Mouse (Mus musculus): ENCODE results near the gene Slc7a11. TPM values are rescaled to one million over a fixed set of nuclear protein-coding genes. Genes with fewer than 3 reads are reported as not detected.

Gene Slc7a11
- polyA plus RNA-seq, 1 experiment: not detected

- Histone ChIP-seq H3K27ac (ENCODE audit: insufficient read depth, low read depth, low read length) (no peak overlapping the region), H3K4me1 (ENCODE audit: control insufficient read depth, insufficient read depth, low read length) (no peaks in the 10 kb centered on the region), H3K4me3 (ENCODE audit: insufficient read depth, low read depth, low read length) (no peak overlapping the region)
- WGBS: 94% methylated on average over 7 of the region's 7 CpGs
- no peak for TF ChIP-seq CTCF (IDR thresholded peaks at IDR 0.05; ENCODE audit: insufficient read depth, low read depth, low read length)
- no peak for TF ChIP-seq POLR2A (IDR thresholded peaks at IDR 0.05; ENCODE audit: insufficient read depth, low read depth, low read length)
These were observed 348.9 kb downstream of the Slc7a11 start for GRCm38 (mm10) chr3:50094404-50095092.

DNA sequence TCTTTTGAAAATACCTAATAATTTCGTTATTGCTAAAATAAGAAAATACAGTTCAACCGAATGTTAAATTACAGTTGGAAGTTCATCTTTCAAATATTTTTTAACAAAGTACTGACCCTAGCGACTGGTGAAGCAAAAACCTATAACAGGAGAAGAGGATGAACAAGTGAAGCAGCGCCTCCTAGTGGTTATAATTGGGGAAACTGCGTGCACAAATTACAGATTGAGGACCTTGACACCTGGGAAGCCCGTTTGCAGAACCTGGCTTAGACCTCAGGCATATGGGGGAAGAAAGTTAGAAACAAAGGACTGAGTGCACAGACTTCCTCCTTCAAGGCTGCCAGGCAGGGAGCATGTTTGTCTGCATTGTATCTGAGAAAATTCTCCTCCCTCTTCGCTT is 366.4 kb downstream of the Slc7a11 start:
- Histone ChIP-seq H3K27ac (ENCODE audit: insufficient read depth, low read depth, low read length) (no peak overlapping the region), H3K4me3 (ENCODE audit: insufficient read depth, low read depth, low read length) (no peak overlapping the region), H3K4me1 (ENCODE audit: control insufficient read depth, insufficient read depth, low read length) (no peaks in the 10 kb centered on the region)
- TF ChIP-seq CTCF (IDR thresholded peaks at IDR 0.05; ENCODE audit: insufficient read depth, low read depth, low read length): peak; percentile 32; the same call in 1 of the 2 replicates
- no peak for TF ChIP-seq POLR2A (IDR thresholded peaks at IDR 0.05; ENCODE audit: insufficient read depth, low read depth, low read length)
- WGBS: 20% methylated on average over 7 of the region's 7 CpGs

- 88% methylated on average over 4 of the region's 4 CpGs for WGBS
- Histone ChIP-seq H3K4me3 (ENCODE audit: insufficient read depth, low read depth, low read length) (no peak overlapping the region), H3K4me1 (ENCODE audit: control insufficient read depth, insufficient read depth, low read length) (no peaks in the 10 kb centered on the region), H3K27ac (ENCODE audit: insufficient read depth, low read depth, low read length) (no peak overlapping the region)
- TF ChIP-seq CTCF (IDR thresholded peaks at IDR 0.05; ENCODE audit: insufficient read depth, low read depth, low read length) (no peak), POLR2A (IDR thresholded peaks at IDR 0.05; ENCODE audit: insufficient read depth, low read depth, low read length) (no peak)
These were observed 380.0 kb downstream of the Slc7a11 start for GRCm38 (mm10) chr3:50063396-50063795.

GRCm38 (mm10) chr3:50044666-50045065 is 398.7 kb downstream of the Slc7a11 start:
- WGBS: 79% methylated on average over 5 of the region's 5 CpGs
- Histone ChIP-seq H3K4me3 (ENCODE audit: insufficient read depth, low read depth, low read length) (no peak overlapping the region), H3K27ac (ENCODE audit: insufficient read depth, low read depth, low read length) (no peak overlapping the region), H3K4me1 (ENCODE audit: control insufficient read depth, insufficient read depth, low read length) (no peaks in the 10 kb centered on the region)
- TF ChIP-seq CTCF (IDR thresholded peaks at IDR 0.05; ENCODE audit: insufficient read depth, low read depth, low read length) (no peak), POLR2A (IDR thresholded peaks at IDR 0.05; ENCODE audit: insufficient read depth, low read depth, low read length) (no peak)

GRCm38 (mm10) chr3:50044160-50044559 is 399.3 kb downstream of the Slc7a11 start:
- Histone ChIP-seq H3K4me1 (ENCODE audit: control insufficient read depth, insufficient read depth, low read length) (no peaks in the 10 kb centered on the region), H3K27ac (ENCODE audit: insufficient read depth, low read depth, low read length) (no peak overlapping the region), H3K4me3 (ENCODE audit: insufficient read depth, low read depth, low read length) (no peak overlapping the region)
- no peak for TF ChIP-seq CTCF (IDR thresholded peaks at IDR 0.05; ENCODE audit: insufficient read depth, low read depth, low read length)
- TF ChIP-seq POLR2A (IDR thresholded peaks at IDR 0.05; ENCODE audit: insufficient read depth, low read depth, low read length): no peak

- Histone ChIP-seq H3K4me1 (ENCODE audit: control insufficient read depth, insufficient read depth, low read length) (no peaks in the 10 kb centered on the region), H3K4me3 (ENCODE audit: insufficient read depth, low read depth, low read length) (no peak overlapping the region), H3K27ac (ENCODE audit: insufficient read depth, low read depth, low read length) (no peak overlapping the region)
- WGBS: 97% methylated on average over 2 of the region's 2 CpGs
- TF ChIP-seq POLR2A (IDR thresholded peaks at IDR 0.05; ENCODE audit: insufficient read depth, low read depth, low read length) (no peak), CTCF (IDR thresholded peaks at IDR 0.05; ENCODE audit: insufficient read depth, low read depth, low read length) (no peak)
These were observed 402.3 kb downstream of the Slc7a11 start for GRCm38 (mm10) chr3:50041141-50041540.

GRCm38 (mm10) chr3:50035875-50036528 is 407.4 kb downstream of the Slc7a11 start:
- Histone ChIP-seq H3K4me3 (ENCODE audit: insufficient read depth, low read depth, low read length) (no peak overlapping the region), H3K27ac (ENCODE audit: insufficient read depth, low read depth, low read length) (no peak overlapping the region), H3K4me1 (ENCODE audit: control insufficient read depth, insufficient read depth, low read length) (no peaks in the 10 kb centered on the region)
- 52% methylated on average over 9 of the region's 9 CpGs for WGBS
- no peak for TF ChIP-seq CTCF (IDR thresholded peaks at IDR 0.05; ENCODE audit: insufficient read depth, low read depth, low read length)
- TF ChIP-seq POLR2A (IDR thresholded peaks at IDR 0.05; ENCODE audit: insufficient read depth, low read depth, low read length): no peak

DNA sequence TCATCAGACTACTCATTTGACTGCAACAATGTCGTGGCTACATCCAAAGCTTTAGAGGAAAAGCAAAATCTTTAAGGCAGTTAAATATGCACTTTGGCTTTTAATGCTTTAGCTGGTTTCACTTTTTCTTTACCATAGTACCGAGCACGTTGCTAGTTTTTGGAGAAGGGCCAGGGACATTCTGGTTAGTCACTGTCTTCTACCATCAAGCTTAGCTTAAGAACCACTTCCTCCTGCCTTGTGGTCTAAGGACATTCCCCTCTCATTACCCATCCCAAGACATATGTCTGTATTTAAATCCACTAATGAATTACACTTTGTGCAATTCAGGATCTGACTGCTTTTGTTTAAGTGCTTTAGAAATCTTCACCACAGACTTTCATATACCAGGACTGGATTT is 410.1 kb downstream of the Slc7a11 start:
- 81% methylated on average over 3 of the region's 3 CpGs for WGBS
- no peak overlapping the region for H3K27ac ChIP-seq (ENCODE audit: insufficient read depth, low read depth, low read length)
- H3K4me3 ChIP-seq (ENCODE audit: insufficient read depth, low read depth, low read length): no peak overlapping the region
- no peaks in the 10 kb centered on the region for H3K4me1 ChIP-seq (ENCODE audit: control insufficient read depth, insufficient read depth, low read length)
- no peak for TF ChIP-seq POLR2A (IDR thresholded peaks at IDR 0.05; ENCODE audit: insufficient read depth, low read depth, low read length)
- no peak for TF ChIP-seq CTCF (IDR thresholded peaks at IDR 0.05; ENCODE audit: insufficient read depth, low read depth, low read length)

- TF ChIP-seq CTCF (IDR thresholded peaks at IDR 0.05; ENCODE audit: insufficient read depth, low read depth, low read length) (no peak), POLR2A (IDR thresholded peaks at IDR 0.05; ENCODE audit: insufficient read depth, low read depth, low read length) (no peak)
- Histone ChIP-seq H3K4me3 (ENCODE audit: insufficient read depth, low read depth, low read length) (no peak overlapping the region), H3K4me1 (ENCODE audit: control insufficient read depth, insufficient read depth, low read length) (no peaks in the 10 kb centered on the region), H3K27ac (ENCODE audit: insufficient read depth, low read depth, low read length) (no peak overlapping the region)
- 71% methylated on average over 5 of the region's 5 CpGs for WGBS
These were observed 417.4 kb downstream of the Slc7a11 start for GRCm38 (mm10) chr3:50026039-50026438.
